Mouse (Mus musculus): ENCODE data around the gene Epas1. TPM values are rescaled to one million over a fixed set of nuclear protein-coding genes. Genes with fewer than 3 reads are reported as not detected.

Epas1 gene
- polyA plus RNA-seq, 1 experiment from 2014 or later = 6.5 TPM

DNA sequence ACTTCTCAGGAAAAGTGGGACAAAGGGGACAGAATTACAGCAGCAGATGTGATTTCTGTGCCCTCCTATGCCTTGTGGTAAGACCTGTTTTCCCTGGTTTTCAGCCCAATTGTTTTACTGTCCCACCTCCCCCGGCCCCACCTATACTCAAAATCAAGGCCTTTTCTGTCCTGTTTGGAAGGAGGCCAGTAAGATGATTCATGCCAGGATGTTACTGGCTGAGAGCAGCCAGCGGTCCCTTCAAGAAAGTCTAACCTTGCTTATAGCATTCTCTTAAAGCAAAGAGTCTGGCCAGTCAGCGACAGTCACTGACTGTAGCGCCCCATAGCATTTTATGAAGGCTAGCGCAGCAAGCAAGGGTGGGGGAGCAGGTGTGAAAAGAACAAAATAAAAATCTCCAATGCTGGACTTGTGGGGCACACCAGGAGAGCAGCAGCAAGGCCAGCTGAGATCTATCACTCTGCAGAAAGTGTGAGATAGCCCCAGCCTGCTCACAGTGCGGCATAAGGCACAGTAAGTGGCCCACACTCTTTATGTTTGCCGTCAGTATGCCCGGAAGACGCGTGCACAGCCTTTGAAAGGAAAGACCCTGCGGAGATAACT is 47.8 kb downstream of the Epas1 start:
- DNase-seq (ENCODE audit: low spot score) = no peak
- WGBS = 73% methylated on average over 11 of the region's 11 CpGs
- H3K9ac ChIP-seq (ENCODE audit: low read length) = no peak overlapping the region
- no peaks in the 10 kb centered on the region for H3K36me3 ChIP-seq (ENCODE audit: control insufficient read depth, insufficient read depth, low read length)
- no peak overlapping the region for H3K27ac ChIP-seq (replicated peaks; ENCODE audit: low read depth, low read length)
- H3K4me3 ChIP-seq (ENCODE audit: low read depth, low read length) = no peak overlapping the region
- H3K4me1 ChIP-seq (ENCODE audit: control insufficient read depth, insufficient read depth, low read length) = no peaks in the 10 kb centered on the region
- no peaks in the 10 kb centered on the region for H3K27me3 ChIP-seq (ENCODE audit: control insufficient read depth, insufficient read depth, low read length)
- ATAC-seq (ENCODE audit: insufficient number of reproducible peaks, low FRiP score, low TSS enrichment, low read depth) = no peak
- no peak overlapping the region for H3K4me2 ChIP-seq (ENCODE audit: low read depth, severe bottlenecking)
- H3K9me3 ChIP-seq (ENCODE audit: control insufficient read depth, low read length) = no peaks in the 10 kb centered on the region

DNA sequence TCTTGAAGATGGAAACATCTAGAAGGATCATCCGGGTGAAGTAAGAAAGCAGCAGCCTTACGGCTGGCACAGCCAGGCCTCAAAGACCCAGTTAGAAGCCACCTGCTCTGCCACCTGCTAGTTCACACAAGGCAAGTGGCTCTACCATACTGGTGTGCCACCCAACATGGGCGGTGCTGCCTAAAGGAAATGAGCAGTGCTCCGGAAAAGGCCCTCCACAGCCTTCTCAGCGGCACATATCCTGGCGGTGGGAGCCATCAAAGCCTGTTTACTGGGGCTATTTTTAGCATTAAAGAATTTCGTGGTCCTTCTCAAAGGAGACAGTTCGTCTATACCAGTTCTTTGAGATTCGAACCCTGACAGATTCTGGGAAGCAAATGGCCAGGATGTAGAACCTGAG is 48.4 kb downstream of the Epas1 start:
- WGBS = 50% methylated on average over 9 of the region's 9 CpGs
- Histone ChIP-seq H3K4me1 (ENCODE audit: control insufficient read depth, insufficient read depth, low read length) (no peaks in the 10 kb centered on the region), H3K36me3 (ENCODE audit: control insufficient read depth, insufficient read depth, low read length) (no peaks in the 10 kb centered on the region), H3K4me3 (ENCODE audit: low read depth, low read length) (no peak overlapping the region), H3K27ac (replicated peaks; ENCODE audit: low read depth, low read length) (no peak overlapping the region), H3K27me3 (ENCODE audit: control insufficient read depth, insufficient read depth, low read length) (no peaks in the 10 kb centered on the region), H3K4me2 (ENCODE audit: low read depth, severe bottlenecking) (no peak overlapping the region), H3K9me3 (ENCODE audit: control insufficient read depth, low read length) (no peaks in the 10 kb centered on the region), H3K9ac (ENCODE audit: low read length) (no peak overlapping the region)
- ATAC-seq (ENCODE audit: insufficient number of reproducible peaks, low FRiP score, low TSS enrichment, low read depth) (no peak), DNase-seq (ENCODE audit: low spot score) (no peak)

DNA sequence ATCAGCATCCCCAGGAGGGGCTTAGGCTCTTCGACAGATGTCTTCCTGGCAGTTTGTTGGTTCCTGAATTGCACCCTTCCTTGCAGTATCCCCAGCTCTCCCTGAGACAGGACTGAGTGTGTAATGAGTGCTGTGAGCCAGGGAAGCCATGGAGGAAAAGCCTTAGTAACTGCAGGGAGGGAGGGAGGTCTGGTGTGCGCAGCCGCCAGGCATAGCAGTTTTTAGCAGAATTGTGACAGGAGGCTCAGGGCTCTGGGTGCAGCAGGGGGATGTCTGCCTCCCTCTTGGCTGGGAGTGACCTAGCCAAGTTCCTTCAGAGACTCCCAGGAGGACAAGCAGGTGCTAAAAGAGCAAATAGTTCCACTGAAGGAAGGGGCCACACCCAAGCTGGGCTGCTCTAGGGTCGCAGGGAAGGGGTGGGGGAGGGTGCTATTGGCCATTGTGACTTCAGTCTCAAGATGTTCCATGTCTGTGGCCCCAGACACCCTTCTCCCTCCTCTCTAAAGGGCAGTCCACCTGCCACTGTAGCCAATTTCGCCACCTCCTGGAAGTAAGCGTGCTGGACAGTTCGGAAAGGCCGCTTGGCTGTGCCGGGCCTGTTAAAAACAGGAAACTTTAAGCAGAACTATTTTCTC is 49.0 kb downstream of the Epas1 start:
- no peak for DNase-seq (ENCODE audit: low spot score)
- no peaks in the 10 kb centered on the region for H3K4me1 ChIP-seq (ENCODE audit: control insufficient read depth, insufficient read depth, low read length)
- no peak overlapping the region for H3K4me2 ChIP-seq (ENCODE audit: low read depth, severe bottlenecking)
- H3K4me3 ChIP-seq (ENCODE audit: low read depth, low read length) = no peak overlapping the region
- no peaks in the 10 kb centered on the region for H3K27me3 ChIP-seq (ENCODE audit: control insufficient read depth, insufficient read depth, low read length)
- no peak overlapping the region for H3K27ac ChIP-seq (replicated peaks; ENCODE audit: low read depth, low read length)
- WGBS = 53% methylated on average over 9 of the region's 9 CpGs
- ATAC-seq (ENCODE audit: insufficient number of reproducible peaks, low FRiP score, low TSS enrichment, low read depth) = no peak
- H3K9ac ChIP-seq (ENCODE audit: low read length) = no peak overlapping the region
- no peaks in the 10 kb centered on the region for H3K9me3 ChIP-seq (ENCODE audit: control insufficient read depth, low read length)
- H3K36me3 ChIP-seq (ENCODE audit: control insufficient read depth, insufficient read depth, low read length) = no peaks in the 10 kb centered on the region

DNA sequence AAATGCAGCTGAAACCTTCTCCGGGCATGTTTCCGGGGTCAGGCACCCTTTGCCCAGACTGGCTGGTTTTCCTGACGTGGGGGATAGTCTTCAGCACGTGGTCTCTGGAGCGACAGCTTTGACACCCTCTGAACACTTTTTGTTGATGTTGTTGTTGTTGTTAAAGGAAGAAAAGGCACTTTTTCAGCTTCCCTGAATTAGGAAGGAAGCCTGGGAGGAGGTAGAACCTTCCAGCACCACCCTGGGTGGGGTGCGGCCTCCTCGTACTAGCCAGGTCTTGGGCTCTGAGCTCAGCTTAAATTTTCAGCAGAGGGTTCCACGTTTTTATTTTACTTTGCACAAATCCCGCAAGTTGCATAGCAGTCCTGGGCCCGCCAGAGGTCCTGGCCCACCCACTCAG is 49.6 kb downstream of the Epas1 start:
- Histone ChIP-seq H3K9me3 (ENCODE audit: control insufficient read depth, low read length) (no peaks in the 10 kb centered on the region), H3K27ac (replicated peaks; ENCODE audit: low read depth, low read length) (no peak overlapping the region), H3K9ac (ENCODE audit: low read length) (no peak overlapping the region), H3K27me3 (ENCODE audit: control insufficient read depth, insufficient read depth, low read length) (no peaks in the 10 kb centered on the region), H3K4me1 (ENCODE audit: control insufficient read depth, insufficient read depth, low read length) (no peaks in the 10 kb centered on the region), H3K4me2 (ENCODE audit: low read depth, severe bottlenecking) (no peak overlapping the region), H3K4me3 (ENCODE audit: low read depth, low read length) (no peak overlapping the region), H3K36me3 (ENCODE audit: control insufficient read depth, insufficient read depth, low read length) (no peaks in the 10 kb centered on the region)
- DNase-seq (ENCODE audit: low spot score) (no peak), ATAC-seq (ENCODE audit: insufficient number of reproducible peaks, low FRiP score, low TSS enrichment, low read depth) (no peak)
- 79% methylated on average over 10 of the region's 10 CpGs for WGBS

DNA sequence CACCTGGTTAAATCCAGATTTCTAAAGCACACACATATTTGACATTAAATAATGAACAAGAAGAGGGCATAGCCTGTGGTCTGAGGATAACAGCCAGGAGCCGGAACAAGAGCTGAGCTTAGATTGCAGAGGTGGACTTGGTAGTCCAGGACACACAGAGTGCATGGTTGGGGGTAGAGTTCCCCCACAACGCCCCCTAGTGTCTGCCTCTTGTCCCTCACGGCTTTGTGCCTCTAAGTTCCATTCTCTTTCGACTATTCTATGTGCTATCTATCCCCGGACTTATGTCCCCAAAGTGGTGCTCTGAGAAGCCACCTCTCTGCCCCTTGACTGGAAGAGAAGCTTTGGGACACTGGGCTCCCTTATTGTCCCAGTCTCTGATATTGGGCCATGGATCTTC is 50.2 kb downstream of the Epas1 start:
- Histone ChIP-seq H3K27ac (replicated peaks; ENCODE audit: low read depth, low read length) (no peak overlapping the region), H3K36me3 (ENCODE audit: control insufficient read depth, insufficient read depth, low read length) (no peaks in the 10 kb centered on the region), H3K4me3 (ENCODE audit: low read depth, low read length) (no peak overlapping the region), H3K9me3 (ENCODE audit: control insufficient read depth, low read length) (no peaks in the 10 kb centered on the region), H3K27me3 (ENCODE audit: control insufficient read depth, insufficient read depth, low read length) (no peaks in the 10 kb centered on the region), H3K4me1 (ENCODE audit: control insufficient read depth, insufficient read depth, low read length) (no peaks in the 10 kb centered on the region), H3K9ac (ENCODE audit: low read length) (no peak overlapping the region), H3K4me2 (ENCODE audit: low read depth, severe bottlenecking) (no peak overlapping the region)
- WGBS = 85% methylated on average over 5 of the region's 5 CpGs
- ATAC-seq (ENCODE audit: insufficient number of reproducible peaks, low FRiP score, low TSS enrichment, low read depth) = no peak
- no peak for DNase-seq (ENCODE audit: low spot score)

DNA sequence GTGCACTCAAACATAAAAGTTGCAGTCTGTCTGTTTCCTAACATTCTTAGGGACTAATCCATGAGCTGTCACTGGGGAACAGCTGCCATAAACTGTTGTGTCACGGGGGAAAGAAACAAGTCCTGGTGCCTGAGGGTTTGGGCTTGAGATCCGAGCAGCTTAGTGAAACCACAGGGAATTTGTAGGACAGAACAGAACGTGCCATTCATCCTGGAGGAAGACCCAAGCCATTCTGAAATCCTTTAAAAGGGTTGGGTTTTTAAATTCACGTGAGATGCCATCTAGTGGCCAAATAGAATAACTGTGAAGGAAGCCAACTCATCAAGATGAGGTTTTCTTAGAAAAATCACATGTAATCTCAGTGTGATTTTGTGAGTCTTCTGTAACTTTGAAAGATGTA is 58.5 kb downstream of the Epas1 start:
- DNase-seq (ENCODE audit: low spot score) = no peak
- Histone ChIP-seq H3K27me3 (ENCODE audit: control insufficient read depth, insufficient read depth, low read length) (no peaks in the 10 kb centered on the region), H3K4me1 (ENCODE audit: control insufficient read depth, insufficient read depth, low read length) (no peaks in the 10 kb centered on the region), H3K4me2 (ENCODE audit: low read depth, severe bottlenecking) (no peak overlapping the region), H3K36me3 (ENCODE audit: control insufficient read depth, insufficient read depth, low read length) (no peaks in the 10 kb centered on the region), H3K9me3 (ENCODE audit: control insufficient read depth, low read length) (no peaks in the 10 kb centered on the region), H3K9ac (ENCODE audit: low read length) (no peak overlapping the region), H3K27ac (replicated peaks; ENCODE audit: low read depth, low read length) (no peak overlapping the region), H3K4me3 (ENCODE audit: low read depth, low read length) (no peak overlapping the region)
- 2% methylated on average over 4 of the region's 4 CpGs for WGBS
- ATAC-seq (ENCODE audit: insufficient number of reproducible peaks, low FRiP score, low TSS enrichment, low read depth) = no peak

DNA sequence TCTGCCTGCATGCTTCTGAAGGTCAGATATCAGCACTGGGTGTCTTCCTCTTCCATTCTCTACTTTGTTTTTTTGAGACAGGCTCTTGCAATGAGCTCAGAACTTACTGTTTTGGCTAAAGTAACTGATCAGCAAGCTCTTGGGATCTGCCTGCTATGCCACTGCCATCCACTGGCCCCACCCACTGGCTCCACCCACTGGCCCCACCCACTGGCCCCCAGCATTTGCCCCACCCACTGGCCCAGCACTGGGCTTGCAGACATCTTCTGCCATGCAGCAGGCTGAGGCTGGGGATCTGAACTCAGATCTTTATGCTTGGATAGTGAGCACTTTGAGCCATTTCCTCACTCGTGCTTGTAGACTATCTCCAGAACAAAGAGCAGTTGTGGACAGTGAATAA is 60.8 kb downstream of the Epas1 start:
- Histone ChIP-seq H3K27me3 (ENCODE audit: control insufficient read depth, insufficient read depth, low read length) (no peaks in the 10 kb centered on the region), H3K4me1 (ENCODE audit: control insufficient read depth, insufficient read depth, low read length) (no peaks in the 10 kb centered on the region), H3K9ac (ENCODE audit: low read length) (no peak overlapping the region), H3K9me3 (ENCODE audit: control insufficient read depth, low read length) (no peaks in the 10 kb centered on the region), H3K27ac (replicated peaks; ENCODE audit: low read depth, low read length) (no peak overlapping the region), H3K4me3 (ENCODE audit: low read depth, low read length) (no peak overlapping the region), H3K4me2 (ENCODE audit: low read depth, severe bottlenecking) (no peak overlapping the region), H3K36me3 (ENCODE audit: control insufficient read depth, insufficient read depth, low read length) (no peaks in the 10 kb centered on the region)
- WGBS = 44% methylated on average over 1 of the region's 1 CpGs
- DNase-seq (ENCODE audit: low spot score) = peak; percentile 55
- no peak for ATAC-seq (ENCODE audit: insufficient number of reproducible peaks, low FRiP score, low TSS enrichment, low read depth)

DNA sequence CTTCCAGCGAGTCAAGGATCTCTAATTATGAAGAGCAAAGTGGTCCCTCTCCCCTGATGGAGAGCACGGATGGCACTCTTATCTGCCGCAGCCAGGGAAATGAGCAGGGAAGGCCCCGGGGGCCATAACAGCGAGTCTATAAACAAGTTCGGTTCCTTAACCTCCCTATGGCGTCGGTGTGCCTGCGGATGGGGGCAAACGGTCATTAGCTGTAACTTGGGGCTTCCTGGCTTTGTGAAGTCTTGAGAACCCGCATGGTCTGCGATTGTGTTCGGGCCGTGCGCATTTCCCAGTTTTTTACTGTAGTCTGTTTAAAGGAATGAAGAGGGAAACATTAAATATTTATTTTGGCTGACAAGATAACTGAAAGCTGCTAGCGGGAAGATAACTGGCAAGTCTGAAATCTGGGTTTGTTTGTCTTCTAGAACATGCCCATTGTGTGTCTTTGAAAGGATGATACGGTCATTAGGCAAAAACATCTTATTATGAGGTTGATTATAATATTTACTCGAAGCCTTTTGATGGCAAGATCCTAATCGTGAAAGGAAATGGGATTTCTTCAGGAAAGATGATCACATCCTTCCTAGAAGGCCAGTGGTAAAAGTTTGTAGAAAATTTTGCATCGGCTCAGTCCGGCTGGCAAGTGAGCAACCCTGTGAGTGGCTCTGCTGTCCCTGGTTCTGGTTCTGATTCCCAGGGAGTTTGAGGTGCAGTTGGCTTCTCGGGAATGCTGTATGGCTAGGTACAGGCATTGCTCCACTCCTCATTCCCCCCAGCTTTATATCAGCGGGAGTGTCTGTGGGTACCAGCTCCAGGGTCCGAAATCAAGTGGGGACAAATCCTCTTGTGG is 61.7 kb downstream of the Epas1 start:
- H3K4me3 ChIP-seq (ENCODE audit: low read depth, low read length) = no peak overlapping the region
- H3K4me2 ChIP-seq (ENCODE audit: low read depth, severe bottlenecking) = no peak overlapping the region
- H3K36me3 ChIP-seq (ENCODE audit: control insufficient read depth, insufficient read depth, low read length) = no peaks in the 10 kb centered on the region
- H3K27ac ChIP-seq (replicated peaks; ENCODE audit: low read depth, low read length) = no peak overlapping the region
- no peaks in the 10 kb centered on the region for H3K9me3 ChIP-seq (ENCODE audit: control insufficient read depth, low read length)
- H3K9ac ChIP-seq (ENCODE audit: low read length) = no peak overlapping the region
- 74% methylated on average over 24 of the region's 24 CpGs for WGBS
- ATAC-seq (ENCODE audit: insufficient number of reproducible peaks, low FRiP score, low TSS enrichment, low read depth) (no peak), DNase-seq (ENCODE audit: low spot score) (no peak)
- no peaks in the 10 kb centered on the region for H3K4me1 ChIP-seq (ENCODE audit: control insufficient read depth, insufficient read depth, low read length)
- H3K27me3 ChIP-seq (ENCODE audit: control insufficient read depth, insufficient read depth, low read length) = no peaks in the 10 kb centered on the region
